Mouse (Mus musculus) liver, embryonic 15.5 days (tissue): ENCODE measurements around the gene Tdrd5. TPM values are rescaled to one million over a fixed set of nuclear protein-coding genes. Genes with fewer than 3 reads are reported as not detected.
"Not testable (repeated sequence)": the region's sequence is repeated elsewhere in the genome, so short reads cannot be mapped to it uniquely, and the experiment has no call there.

ENCODE experiments used
- ATAC-seq: fragments of 200-750 bp; cut with Nextera tagmentation; 2 replicates; pipeline ENCODE4 v1.8.0; 2017; ENCODE audit warnings: moderate number of reproducible peaks, mild to moderate bottlenecking, moderate library complexity; ENCODE audit not compliant: insufficient read depth
- H3K27ac ChIP-seq: fragments of 300-500 bp; sonication (generic); replicated peaks from 2 replicates; pipeline ENCODE4 v1.5.1; 2015; ENCODE audit warnings: mild to moderate bottlenecking, inconsistent platforms
- H3K27me3 ChIP-seq: fragments of 300-500 bp; sonication (generic); 2 replicates; pipeline ENCODE4 v1.6.1; 2015; ENCODE audit warnings: mild to moderate bottlenecking, inconsistent platforms
- H3K36me3 ChIP-seq: fragments of 300-500 bp; sonication (generic); replicated peaks from 2 replicates; pipeline ENCODE4 v1.6.1; 2015; ENCODE audit warnings: moderate library complexity, mild to moderate bottlenecking, inconsistent platforms
- H3K4me1 ChIP-seq: fragments of 300-500 bp; sonication (generic); replicated peaks from 2 replicates; pipeline ENCODE4 v1.6.1; 2015; ENCODE audit warnings: inconsistent platforms
- H3K4me2 ChIP-seq: fragments of 300-500 bp; sonication (generic); 2 replicates; pipeline ENCODE4 v1.6.1; 2015; ENCODE audit warnings: moderate library complexity, mild to moderate bottlenecking, inconsistent platforms
- H3K4me3 ChIP-seq: fragments of 300-500 bp; sonication (generic); replicated peaks from 2 replicates; pipeline ENCODE4 v1.5.1; 2015; ENCODE audit warnings: mild to moderate bottlenecking, inconsistent platforms
- H3K9ac ChIP-seq: fragments of 300-500 bp; sonication (generic); 2 replicates; pipeline ENCODE4 v1.6.1; 2015; ENCODE audit warnings: moderate library complexity, mild to moderate bottlenecking, inconsistent platforms
- H3K9me3 ChIP-seq: fragments of 300-500 bp; sonication (generic); replicated peaks from 2 replicates; pipeline ENCODE4 v1.6.1; 2016; ENCODE audit warnings: inconsistent platforms
- WGBS: fragments of 180-500 bp; shearing (Covaris S2); methylation state at CpG from one replicate; pipeline ENCODE4 v1.1.7; 2015; ENCODE audit warnings: mixed read lengths; ENCODE audit not compliant: insufficient replicate concordance; 5-methylcytosine and 5-hydroxymethylcytosine counted together
- polyA plus RNA-seq: library from polyadenylated mRNA; unstranded; fragments of >200 nt; fragmentation: Nextera tagmentation; extraction: Ambion mirVana; gene quantifications from 2 replicates; pipeline ENCODE4 v1.2.1, GENCODE M21; 2015

Tdrd5 gene
- polyA plus RNA-seq, 1 experiment from 2014 or later: 0.07 TPM

GRCm38 (mm10) chr1:156289222-156289587 is 14.3 kb downstream of the Tdrd5 start:
- not testable (repeated sequence) for ATAC-seq
- 26% methylated on average over 10 of the region's 10 CpGs for WGBS

GRCm38 (mm10) chr1:156288556-156289221 is 14.8 kb downstream of the Tdrd5 start:
- Histone ChIP-seq H3K4me3 (no peak overlapping the region), H3K9me3 (no peaks in the 10 kb centered on the region), H3K27ac (no peak overlapping the region), H3K4me2 (no peak overlapping the region), H3K36me3 (no peaks in the 10 kb centered on the region), H3K27me3 (no peaks in the 10 kb centered on the region), H3K9ac (no peak overlapping the region), H3K4me1 (no peaks in the 10 kb centered on the region)
- WGBS: 49% methylated on average over 9 of the region's 9 CpGs
- ATAC-seq: no peak

More at GRCm38 (mm10) chr1:156289222-156289587, 14.3 kb downstream of the Tdrd5 start:
- not testable (repeated sequence) for H3K4me1 ChIP-seq, H3K27ac ChIP-seq, H3K4me2 ChIP-seq, H3K36me3 ChIP-seq, H3K9me3 ChIP-seq, H3K9ac ChIP-seq, H3K27me3 ChIP-seq, H3K4me3 ChIP-seq

GRCm38 (mm10) chr1:156285541-156285896 is 17.9 kb downstream of the Tdrd5 start:
- Histone ChIP-seq H3K9ac (no peak overlapping the region), H3K4me2 (no peak overlapping the region), H3K27ac (no peak overlapping the region), H3K4me1 (no peaks in the 10 kb centered on the region), H3K36me3 (no peaks in the 10 kb centered on the region), H3K27me3 (no peaks in the 10 kb centered on the region), H3K4me3 (no peak overlapping the region), H3K9me3 (no peaks in the 10 kb centered on the region)
- no peak for ATAC-seq
- WGBS: 31% methylated on average over 5 of the region's 5 CpGs

- H3K27ac ChIP-seq: no peak overlapping the region
- H3K27me3 ChIP-seq: no peaks in the 10 kb centered on the region
- no peak overlapping the region for H3K9ac ChIP-seq
- no peaks in the 10 kb centered on the region for H3K9me3 ChIP-seq
- no peak for ATAC-seq
- 39% methylated on average over 9 of the region's 9 CpGs for WGBS
- H3K36me3 ChIP-seq: no peaks in the 10 kb centered on the region
- no peaks in the 10 kb centered on the region for H3K4me1 ChIP-seq
- H3K4me3 ChIP-seq: no peak overlapping the region
- no peak overlapping the region for H3K4me2 ChIP-seq
Measured at GRCm38 (mm10) chr1:156284851-156285540, 18.5 kb downstream of the Tdrd5 start.

GRCm38 (mm10) chr1:156284207-156284606 is 19.3 kb downstream of the Tdrd5 start:
- Histone ChIP-seq H3K4me2 (no peak overlapping the region), H3K9me3 (no peaks in the 10 kb centered on the region), H3K27me3 (no peaks in the 10 kb centered on the region), H3K4me3 (no peak overlapping the region), H3K36me3 (no peaks in the 10 kb centered on the region), H3K4me1 (no peaks in the 10 kb centered on the region), H3K27ac (no peak overlapping the region), H3K9ac (no peak overlapping the region)
- 16% methylated on average over 10 of the region's 10 CpGs for WGBS
- ATAC-seq: no peak

GRCm38 (mm10) chr1:156280131-156280530 is 23.3 kb downstream of the Tdrd5 start:
- WGBS: 59% methylated on average over 7 of the region's 7 CpGs
- no peak overlapping the region for H3K9ac ChIP-seq
- H3K4me1 ChIP-seq: no peaks in the 10 kb centered on the region
- H3K4me3 ChIP-seq: no peak overlapping the region
- H3K4me2 ChIP-seq: no peak overlapping the region
- H3K27me3 ChIP-seq: no peaks in the 10 kb centered on the region
- H3K9me3 ChIP-seq: no peaks in the 10 kb centered on the region
- no peak overlapping the region for H3K27ac ChIP-seq
- no peaks in the 10 kb centered on the region for H3K36me3 ChIP-seq
- no peak for ATAC-seq

- Histone ChIP-seq H3K4me1 (no peaks in the 10 kb centered on the region), H3K27me3 (no peaks in the 10 kb centered on the region), H3K9me3 (no peaks in the 10 kb centered on the region), H3K36me3 (no peaks in the 10 kb centered on the region), H3K27ac (no peak overlapping the region), H3K4me3 (no peak overlapping the region), H3K4me2 (no peak overlapping the region), H3K9ac (no peak overlapping the region)
- 58% methylated on average over 7 of the region's 7 CpGs for WGBS
- ATAC-seq: no peak
Measured at GRCm38 (mm10) chr1:156273647-156274046, 29.8 kb downstream of the Tdrd5 start.

- Histone ChIP-seq H3K9ac (no peak overlapping the region), H3K27me3 (no peaks in the 10 kb centered on the region), H3K9me3 (no peaks in the 10 kb centered on the region), H3K36me3 (no peaks in the 10 kb centered on the region), H3K4me1 (no peaks in the 10 kb centered on the region), H3K4me3 (no peak overlapping the region), H3K27ac (no peak overlapping the region), H3K4me2 (no peak overlapping the region)
- no peak for ATAC-seq
- 36% methylated on average over 5 of the region's 5 CpGs for WGBS
Measured at GRCm38 (mm10) chr1:156271654-156272053, 31.8 kb downstream of the Tdrd5 start.

- no peak for ATAC-seq
- no peaks in the 10 kb centered on the region for H3K9me3 ChIP-seq
- H3K27ac ChIP-seq: no peak overlapping the region
- no peak overlapping the region for H3K4me2 ChIP-seq
- no peak overlapping the region for H3K9ac ChIP-seq
- H3K27me3 ChIP-seq: no peaks in the 10 kb centered on the region
- WGBS: 63% methylated on average over 9 of the region's 9 CpGs
- H3K4me3 ChIP-seq: no peak overlapping the region
- H3K36me3 ChIP-seq: no peaks in the 10 kb centered on the region
- H3K4me1 ChIP-seq: no peaks in the 10 kb centered on the region
Measured at GRCm38 (mm10) chr1:156270471-156270870, 33.0 kb downstream of the Tdrd5 start.

- not testable (repeated sequence) for ATAC-seq
Measured at GRCm38 (mm10) chr1:156268546-156268945, 34.9 kb downstream of the Tdrd5 start.

GRCm38 (mm10) chr1:156263946-156264345 is 39.5 kb downstream of the Tdrd5 start:
- no peak overlapping the region for H3K4me3 ChIP-seq
- H3K36me3 ChIP-seq: no peaks in the 10 kb centered on the region
- H3K9ac ChIP-seq: no peak overlapping the region
- no peak overlapping the region for H3K27ac ChIP-seq
- ATAC-seq: no peak
- 74% methylated on average over 8 of the region's 8 CpGs for WGBS
- no peaks in the 10 kb centered on the region for H3K4me1 ChIP-seq
- H3K27me3 ChIP-seq: no peaks in the 10 kb centered on the region
- H3K4me2 ChIP-seq: no peak overlapping the region
- H3K9me3 ChIP-seq: no peaks in the 10 kb centered on the region

More at GRCm38 (mm10) chr1:156268546-156268945, 34.9 kb downstream of the Tdrd5 start:
- not testable (repeated sequence) for H3K4me2 ChIP-seq, H3K9ac ChIP-seq, H3K27me3 ChIP-seq, H3K36me3 ChIP-seq, H3K27ac ChIP-seq, H3K4me3 ChIP-seq, H3K9me3 ChIP-seq, H3K4me1 ChIP-seq
- WGBS: 47% methylated on average over 3 of the region's 3 CpGs

GRCm38 (mm10) chr1:156263352-156263751 is 40.1 kb downstream of the Tdrd5 start:
- no peaks in the 10 kb centered on the region for H3K9me3 ChIP-seq
- H3K9ac ChIP-seq: no peak overlapping the region
- H3K27ac ChIP-seq: no peak overlapping the region
- no peak overlapping the region for H3K4me3 ChIP-seq
- no peaks in the 10 kb centered on the region for H3K4me1 ChIP-seq
- no peaks in the 10 kb centered on the region for H3K27me3 ChIP-seq
- no peak for ATAC-seq
- 50% methylated on average over 2 of the region's 2 CpGs for WGBS
- H3K36me3 ChIP-seq: no peaks in the 10 kb centered on the region
- no peak overlapping the region for H3K4me2 ChIP-seq
